Mouse (Mus musculus): ENCODE measurements at regions not wholly inside any gene's neighbourhood (a gene's known extent, or its start where the extent isn't known, plus 50 kb on each side); places are given as distances from the start of the nearest gene placed in this dataset.

DNA sequence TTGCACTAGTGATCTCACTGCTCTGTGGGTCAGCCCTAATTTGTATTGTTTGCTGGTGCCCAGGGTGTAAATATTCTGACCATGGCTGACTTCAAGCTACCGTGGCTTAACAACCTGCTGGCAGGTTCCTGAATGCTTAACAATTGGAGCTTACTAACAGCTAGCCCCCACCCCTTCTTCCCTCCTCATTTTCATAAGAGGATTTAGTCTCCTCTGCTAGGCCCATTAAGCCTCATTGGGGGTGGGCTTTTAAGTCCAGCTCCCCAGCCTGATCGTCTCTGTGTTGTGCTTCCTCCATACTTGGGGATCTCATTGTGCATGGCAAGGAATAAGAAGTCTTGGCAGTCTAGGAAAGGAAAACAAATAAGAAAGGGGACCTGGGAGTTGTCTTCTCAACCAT lies 118.6 kb upstream of the Snx19 start:
- DNase-seq, result no peak

DNA sequence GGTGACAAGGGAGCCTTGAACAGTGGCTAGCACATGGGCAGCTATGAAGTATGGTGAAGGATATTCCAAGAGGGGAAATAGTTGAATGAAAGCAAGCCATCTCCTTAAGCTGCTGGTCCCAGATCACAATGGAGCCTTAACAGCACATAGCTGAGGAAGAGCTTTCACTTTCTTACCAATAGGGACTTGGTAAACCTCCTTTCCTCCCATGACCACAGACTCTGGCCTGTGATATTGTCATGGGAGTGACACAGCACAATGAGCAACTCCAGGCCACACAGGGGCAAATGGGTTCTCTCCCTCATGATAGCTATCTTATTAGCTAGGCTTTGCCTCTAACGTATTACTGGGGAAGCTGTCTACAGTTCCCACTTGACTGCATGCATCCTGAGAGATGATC lies 113.5 kb upstream of the Snx19 start:
- no peak for DNase-seq

DNA sequence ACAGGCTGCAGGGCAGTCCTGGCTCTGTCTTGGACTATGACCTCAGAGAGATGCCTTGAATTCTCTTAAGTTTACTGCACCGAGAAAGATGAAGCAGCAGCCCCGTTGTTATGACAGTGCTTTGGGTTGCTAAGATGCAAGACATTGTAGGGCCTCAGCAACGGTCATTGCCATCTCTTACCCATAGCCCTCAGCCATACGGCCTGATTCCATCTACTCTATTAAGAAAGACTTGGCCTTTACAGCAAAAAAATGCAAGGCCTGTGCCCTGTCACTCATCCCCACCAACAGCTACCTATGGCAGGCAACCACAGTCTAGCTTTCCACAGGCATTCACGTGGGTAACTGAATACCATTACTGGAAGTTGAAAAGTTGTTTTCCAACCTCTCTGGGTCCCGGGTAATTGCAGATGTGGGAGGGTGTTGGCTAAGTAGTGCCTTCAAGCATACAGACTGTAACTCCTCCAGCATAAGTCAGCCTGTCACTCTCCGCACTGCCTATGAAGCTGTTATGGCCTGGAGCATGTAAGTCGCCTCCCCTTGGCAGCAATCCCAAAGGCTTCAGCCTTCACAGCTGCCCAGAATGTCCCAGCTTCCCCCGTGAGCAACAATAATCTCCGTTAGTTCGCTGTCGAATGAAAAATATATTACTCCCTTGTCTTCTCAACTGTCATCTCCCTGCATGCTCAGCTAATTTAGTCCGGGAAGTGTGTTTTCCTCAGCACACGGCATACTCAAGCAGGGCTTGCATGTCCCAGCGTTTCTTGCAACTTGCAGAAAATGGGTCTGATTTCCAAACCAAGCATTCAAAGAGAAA lies 112.3 kb upstream of the Snx19 start:
- DNase-seq, result no peak

DNA sequence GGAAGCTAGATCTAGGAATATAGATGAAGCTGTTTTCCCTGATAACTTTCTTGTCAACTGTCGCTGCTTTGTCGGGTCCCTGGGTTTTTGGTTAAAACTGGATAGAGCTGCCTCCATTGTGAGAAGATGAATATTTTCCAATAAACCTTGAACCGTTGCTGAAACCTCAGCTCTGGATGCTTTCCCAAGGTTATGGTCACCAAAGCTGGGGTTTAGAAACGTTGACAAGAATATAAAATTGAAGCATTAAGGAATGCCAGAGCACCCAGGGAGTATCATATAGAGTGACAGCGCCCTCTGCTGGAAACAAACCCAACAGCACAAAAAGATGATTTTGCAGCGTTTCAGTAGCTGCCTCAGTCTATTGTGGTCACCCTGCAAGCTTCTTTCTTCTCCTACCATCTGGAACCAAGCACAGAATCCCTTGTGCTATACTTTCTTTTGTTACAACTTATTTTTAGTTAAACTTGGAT lies 111.7 kb upstream of the Snx19 start:
- DNase-seq, result peak; percentile 52 to 67

DNA sequence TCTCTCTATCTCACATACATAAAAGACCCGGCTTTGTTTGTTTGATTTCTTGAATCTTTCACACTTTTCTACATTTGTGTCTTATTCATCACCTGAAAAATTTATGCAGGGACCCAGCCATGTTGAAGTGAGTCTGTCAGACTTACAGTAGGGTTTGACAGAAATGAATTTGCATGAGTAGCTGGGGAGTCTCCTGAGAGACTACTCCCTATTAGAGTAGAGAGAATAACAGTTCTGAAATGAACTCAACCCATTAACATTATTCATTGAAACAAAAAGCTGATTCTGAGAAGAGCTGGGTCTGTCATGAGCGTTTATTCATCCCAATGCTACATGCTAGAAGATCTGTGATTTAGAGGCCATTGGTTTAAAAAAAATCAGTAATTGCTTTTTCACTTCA lies 82.0 kb upstream of the Snx19 start:
- DNase-seq, result no peak

DNA sequence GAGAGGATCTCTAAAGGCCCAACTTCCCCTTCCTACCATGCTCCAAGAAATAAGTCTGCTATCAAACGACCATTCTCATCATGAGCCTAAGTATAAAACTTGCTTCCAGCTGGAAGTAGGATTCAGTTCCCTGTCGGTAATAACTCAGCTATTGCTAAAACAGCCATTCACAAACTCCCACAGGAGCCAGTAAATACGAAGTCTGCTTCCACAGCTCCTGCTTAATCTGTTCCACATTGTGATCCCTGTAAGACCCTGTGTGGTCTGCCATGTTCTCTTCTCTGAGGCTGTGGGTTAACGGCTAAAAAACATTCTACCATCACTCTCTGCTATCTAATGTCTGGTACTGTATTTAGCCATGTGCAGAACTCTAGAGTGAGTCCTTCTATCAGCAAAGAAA lies 72.9 kb upstream of the Snx19 start:
- DNase-seq, result no peak

DNA sequence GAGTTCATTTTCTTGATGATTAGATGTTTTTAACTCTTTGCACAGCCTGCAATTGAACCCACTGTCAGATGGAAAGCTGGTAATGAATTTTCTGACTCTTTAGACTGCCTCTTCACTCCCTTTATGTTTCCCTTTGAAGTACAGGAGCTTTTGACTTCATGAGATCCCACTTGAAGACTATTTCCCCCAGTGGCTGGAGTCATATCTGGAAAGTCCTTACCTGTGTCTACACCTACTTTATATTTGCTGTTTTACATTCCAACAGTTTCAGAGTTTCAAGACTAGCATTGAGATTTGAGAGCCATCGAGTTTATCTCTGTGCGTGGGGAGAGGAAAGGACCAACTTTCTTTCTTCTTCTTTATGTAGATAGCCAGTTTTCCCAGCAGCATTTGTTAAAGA lies 71.3 kb upstream of the Snx19 start:
- no peak for DNase-seq

DNA sequence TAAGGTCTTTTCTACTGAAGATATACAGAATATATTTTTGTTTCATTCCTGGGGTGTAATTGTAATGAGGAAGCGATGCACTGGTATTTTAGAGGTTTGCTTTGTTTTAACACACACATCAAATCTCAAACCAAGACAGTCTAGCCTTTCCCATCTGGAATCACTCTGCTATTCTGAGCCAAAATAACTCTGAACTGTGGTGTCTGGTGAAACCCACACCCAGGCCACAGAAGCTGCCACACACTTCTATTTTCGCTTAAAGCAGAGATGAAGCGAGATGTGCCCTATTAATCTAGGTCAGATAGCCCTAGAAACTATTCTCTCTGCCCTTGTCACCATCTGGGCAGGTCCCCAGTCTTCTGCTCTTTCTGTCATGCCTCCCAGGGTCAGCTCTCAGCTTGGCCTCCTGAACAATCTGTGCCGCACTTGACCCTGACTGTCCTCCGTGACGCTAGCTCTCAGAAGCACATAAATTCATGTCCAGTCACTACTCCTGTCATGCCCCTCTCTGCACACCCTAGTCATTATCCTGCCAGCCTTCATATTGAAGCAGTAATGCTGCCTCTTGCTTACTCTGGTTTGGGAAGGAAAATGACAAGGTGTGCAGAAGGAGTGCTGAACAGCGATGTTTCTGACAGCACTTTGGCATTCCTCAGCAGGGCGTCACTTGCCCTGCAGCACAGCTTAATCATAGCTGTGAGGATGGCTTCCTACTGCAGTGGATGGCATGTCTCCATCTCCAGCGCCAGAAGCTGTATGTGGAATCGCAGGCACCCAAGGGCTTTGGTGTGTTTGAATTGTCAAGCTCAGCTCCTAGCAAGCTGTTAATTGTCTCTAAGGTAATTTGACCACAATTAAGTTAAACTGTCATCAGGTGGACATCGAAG lies 57.1 kb upstream of the Snx19 start:
- peak; percentile 44 to 55 for DNase-seq

DNA sequence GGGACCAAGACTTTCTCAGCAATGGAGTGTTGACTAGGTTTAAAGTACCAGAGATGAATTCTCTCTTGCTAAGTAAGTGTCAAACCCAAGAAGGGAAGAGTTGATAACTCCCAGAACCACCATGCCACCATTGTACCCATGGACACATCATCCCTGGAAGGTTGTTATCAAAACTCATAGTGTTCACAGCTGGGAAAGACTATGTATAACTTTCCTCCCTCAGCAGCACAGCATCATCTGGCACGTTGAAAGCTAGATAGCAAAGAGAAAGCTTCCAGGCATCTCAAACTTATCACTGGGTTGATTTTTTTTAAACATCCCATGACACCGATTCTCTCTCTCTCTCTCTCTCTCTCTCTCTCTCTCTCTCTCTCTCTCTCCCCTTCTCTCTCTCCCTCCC lies 56.1 kb upstream of the Snx19 start:
- DNase-seq, result no peak

DNA sequence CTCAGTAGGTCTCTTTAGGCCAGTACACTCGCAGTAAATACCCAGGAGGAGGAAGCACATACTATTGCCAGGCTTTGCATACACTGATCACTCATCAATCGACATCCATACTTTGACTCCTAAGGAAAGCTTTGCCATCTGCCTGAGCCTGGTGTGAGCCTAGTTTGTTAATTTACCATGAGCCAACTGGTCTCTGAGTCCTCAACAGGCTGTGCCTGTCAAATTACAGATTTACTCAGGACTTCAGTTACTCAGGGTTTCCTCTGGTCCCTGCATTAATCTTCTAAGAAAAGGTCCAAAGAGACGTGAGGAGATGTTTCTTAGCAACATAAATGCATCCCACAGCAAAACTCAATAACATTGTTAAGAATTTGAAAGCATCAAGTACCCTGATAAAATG lies 50.0 kb upstream of the Snx19 start:
- no peak for DNase-seq

Measured in cerebellum, adult 18-20 months (tissue).